Mouse (Mus musculus) CH12.LX (cell line): ENCODE results near the gene Csmd2. TPM values are rescaled to one million over a fixed set of nuclear protein-coding genes. Genes with fewer than 3 reads are reported as not detected.

ENCODE experiments used
- DNase-seq: peaks from one replicate; pipeline ENCODE4 v3.0.0-alpha.2; 2013; ENCODE audit errors: extremely low read depth
- H3K27ac ChIP-seq: 2 replicates; pipeline ENCODE4 v1.5.1; 2012; ENCODE audit warnings: low read depth, mild to moderate bottlenecking, control low read depth, moderate library complexity; ENCODE audit not compliant: insufficient read depth
- H3K27me3 ChIP-seq: replicated peaks from 2 replicates; pipeline ENCODE3; 2012; ENCODE audit warnings: inconsistent platforms
- H3K36me3 ChIP-seq, 2 experiments: replicated peaks in 1 of 2; 2 replicates each; pipeline versions ENCODE3 to v1.6.1; 2012; ENCODE audit warnings: inconsistent platforms in 1 of 2, low read length in 1 of 2, mild to moderate bottlenecking in 1 of 2, mixed read lengths in 1 of 2, moderate library complexity in 1 of 2; ENCODE audit not compliant: control insufficient read depth in 1 of 2, insufficient read depth in 1 of 2
- H3K4me1 ChIP-seq, 2 experiments: 2 replicates each; pipeline ENCODE4 v1.6.1; 2012; ENCODE audit warnings: inconsistent platforms in 1 of 2, moderate library complexity in 1 of 2; ENCODE audit not compliant: insufficient read depth in 2 of 2, control insufficient read depth in 1 of 2
- H3K4me2 ChIP-seq: 2 replicates; pipeline ENCODE4 v1.6.1; 2012; ENCODE audit warnings: low read depth, mild to moderate bottlenecking, control low read depth; ENCODE audit not compliant: poor library complexity, insufficient read depth, severe bottlenecking
- H3K4me3 ChIP-seq, 3 experiments: fragments of 150-350 bp in 1 of 3; sonication (generic) in 1 of 3; replicated peaks in 1 of 3; 2 replicates each; pipeline versions ENCODE3 to v1.5.1; 2011 to 2012; ENCODE audit warnings: low read depth in 2 of 3, low read length in 2 of 3, mild to moderate bottlenecking in 2 of 3, moderate library complexity in 2 of 3, control low read depth in 1 of 3, improper control_type of control experiment in 1 of 3, inconsistent platforms in 1 of 3, mixed read lengths in 1 of 3; ENCODE audit not compliant: poor library complexity in 1 of 3
- H3K79me2 ChIP-seq: replicated peaks from 2 replicates; pipeline ENCODE4 v1.6.1; 2012; ENCODE audit warnings: mild to moderate bottlenecking, moderate library complexity; ENCODE audit not compliant: control insufficient read depth, poor library complexity, insufficient read depth, severe bottlenecking; ENCODE audit errors: extremely low read depth
- H3K9ac ChIP-seq: 2 replicates; pipeline ENCODE4 v1.6.1; 2012; ENCODE audit warnings: low read depth, mild to moderate bottlenecking, control low read depth, moderate library complexity; ENCODE audit not compliant: insufficient read depth
- H3K9me3 ChIP-seq: replicated peaks from 2 replicates; pipeline ENCODE3; 2012; ENCODE audit warnings: low read length, inconsistent platforms, mixed read lengths
- CTCF ChIP-seq, 2 experiments: IDR thresholded peaks in 1 of 2; conservative IDR thresholded peaks in 1 of 2; 2 replicates each; pipeline ENCODE4 v1.5.1; 2011 to 2012; ENCODE audit warnings: low read depth in 2 of 2, low read length in 2 of 2, improper control_type of control experiment in 1 of 2, inconsistent platforms in 1 of 2, mild to moderate bottlenecking in 1 of 2, moderate library complexity in 1 of 2
- ELF1 ChIP-seq: IDR thresholded peaks from 2 replicates; pipeline ENCODE4 v1.6.1; 2014; ENCODE audit warnings: low read depth, mild to moderate bottlenecking, inconsistent platforms, low read length, improper control_type of control experiment
- ETS1 ChIP-seq: conservative IDR thresholded peaks from 2 replicates; pipeline ENCODE4 v1.6.1; 2012; ENCODE audit warnings: low read depth, mild to moderate bottlenecking, inconsistent platforms, low read length, improper control_type of control experiment, moderate library complexity
- GABPA ChIP-seq: IDR thresholded peaks from 2 replicates; pipeline ENCODE4 v1.6.1; 2012; ENCODE audit warnings: low read depth, low read length, improper control_type of control experiment, inconsistent platforms; ENCODE audit not compliant: insufficient replicate concordance
- HCFC1 ChIP-seq: IDR thresholded peaks from 2 replicates; pipeline ENCODE4 v1.6.1; 2012; ENCODE audit warnings: low read depth, mild to moderate bottlenecking, inconsistent platforms, low read length, improper control_type of control experiment
- IRF4 ChIP-seq: IDR thresholded peaks from 2 replicates; pipeline ENCODE4 v1.6.1; 2014; ENCODE audit warnings: low read depth, mild to moderate bottlenecking, inconsistent platforms, low read length, improper control_type of control experiment
- KAT2A ChIP-seq: IDR thresholded peaks from 2 replicates; pipeline ENCODE4 v1.6.1; 2012; ENCODE audit warnings: low read length, improper control_type of control experiment, inconsistent platforms; ENCODE audit not compliant: insufficient replicate concordance
- MAX ChIP-seq: IDR thresholded peaks from 2 replicates; pipeline ENCODE4 v1.6.1; 2011; ENCODE audit warnings: low read length, improper control_type of control experiment
- MXI1 ChIP-seq: IDR thresholded peaks from 2 replicates; pipeline ENCODE4 v1.6.1; 2011; ENCODE audit warnings: mild to moderate bottlenecking, low read depth, low read length, improper control_type of control experiment
- PAX5 ChIP-seq: IDR thresholded peaks from 2 replicates; pipeline ENCODE4 v1.6.1; 2012; ENCODE audit warnings: low read length, inconsistent platforms, mixed read lengths
- POLR2A ChIP-seq: IDR thresholded peaks from 2 replicates; pipeline ENCODE4 v1.6.1; 2011; ENCODE audit warnings: low read depth, mild to moderate bottlenecking, improper control_type of control experiment, low read length
- RAD21 ChIP-seq: IDR thresholded peaks from 2 replicates; pipeline ENCODE4 v1.6.1; 2011; ENCODE audit warnings: low read depth, mild to moderate bottlenecking, low read length, improper control_type of control experiment, moderate library complexity
- RCOR1 ChIP-seq: conservative IDR thresholded peaks from 2 replicates; pipeline ENCODE4 v1.6.1; 2012; ENCODE audit warnings: low read depth, mild to moderate bottlenecking, inconsistent platforms, low read length, improper control_type of control experiment
- USF2 ChIP-seq: conservative IDR thresholded peaks from 2 replicates; pipeline ENCODE4 v1.6.1; 2011; ENCODE audit warnings: low read depth, low read length, improper control_type of control experiment
- ZC3H11A ChIP-seq: IDR thresholded peaks from 2 replicates; pipeline ENCODE4 v1.6.1; 2012; ENCODE audit warnings: low read depth, mild to moderate bottlenecking, inconsistent platforms, low read length, improper control_type of control experiment
- ZKSCAN1 ChIP-seq: IDR thresholded peaks from 2 replicates; pipeline ENCODE4 v1.6.1; 2012; ENCODE audit warnings: low read depth, inconsistent platforms, low read length, improper control_type of control experiment, borderline replicate concordance
- ZMIZ1 ChIP-seq: IDR thresholded peaks from 2 replicates; pipeline ENCODE4 v1.6.1; 2012; ENCODE audit warnings: low read depth, mild to moderate bottlenecking, inconsistent platforms, low read length, improper control_type of control experiment
- ZNF384 ChIP-seq: IDR thresholded peaks from 2 replicates; pipeline ENCODE4 v1.6.1; 2012; ENCODE audit warnings: low read depth, low read length, improper control_type of control experiment, inconsistent platforms
- dilution Hi-C: fragments of 300-500 bp; cut with MboI; formaldehyde crosslinking; loops from 2 replicates; pipeline ENCODE4 v1.14.3; 2020; ENCODE audit warnings: low sequenced_read_pairs; ENCODE audit not compliant: extremely low pct_unique_long_range_greater_than_20kb, extremely low pct_ligation_motif_present
- in situ Hi-C: fragments of 300-500 bp; cut with MboI; formaldehyde crosslinking; loops from 3 replicates; pipeline ENCODE4 v1.14.3; 2019; ENCODE audit warnings: low sequenced_read_pairs, low pct_ligation_motif_present, low pct_unique_long_range_greater_than_20kb, mixed read lengths
- polyA plus RNA-seq: library from polyadenylated mRNA; unstranded; fragments of >175 nt; gene quantifications from 2 replicates; pipeline ENCODE4 v1.2.1, GENCODE M21; 2012; ENCODE audit warnings: low read depth; ENCODE audit not compliant: insufficient read length
- total RNA-seq, 2 experiments: library from RNA; depleted of rRNA; stranded (reverse); fragments of 300-350 nt in 1 of 2; fragments of >200 nt in 1 of 2; gene quantifications; 2 replicates each; pipeline ENCODE4 v1.2.3; 2012 to 2014

The Csmd2 gene
- total and polyA plus RNA-seq, 3 experiments: 0.08 to 0.80 TPM; not detected in 1

DNA sequence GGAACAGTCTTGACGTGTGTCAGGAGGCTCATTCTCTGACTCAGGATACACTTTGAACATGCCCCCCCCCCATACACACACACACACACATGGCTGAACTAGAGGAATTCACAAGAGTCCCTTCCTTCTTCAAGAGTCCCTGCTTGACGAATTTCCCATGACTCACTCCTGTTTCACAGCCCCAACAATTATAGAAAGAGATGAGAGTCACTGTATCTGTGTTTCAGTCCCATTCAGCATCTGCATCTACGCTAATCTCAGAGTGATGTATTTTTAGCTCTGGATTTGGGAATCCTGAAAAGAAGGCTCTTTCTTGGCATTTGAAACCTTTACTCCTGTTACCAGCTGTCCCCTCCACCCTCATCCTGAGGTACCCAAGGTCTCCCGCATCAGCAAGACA is 406.2 kb downstream of the Csmd2 start:
- no peak overlapping the region for H3K9ac ChIP-seq
- TF ChIP-seq POLR2A: no peak
- TF ChIP-seq CTCF (conservative IDR thresholded peaks at IDR 0.05 in 1 of 2, IDR thresholded peaks at IDR 0.05 in 1 of 2; ENCODE audit: low read depth in 2 of 2, low read length in 2 of 2): no peak
- TF ChIP-seq IRF4: no peak
- no peak for TF ChIP-seq ZNF384
- no peak for TF ChIP-seq GABPA
- no peak for TF ChIP-seq ETS1
- TF ChIP-seq MXI1: no peak
- TF ChIP-seq ZC3H11A: no peak
- no peak for TF ChIP-seq MAX
- no peak for TF ChIP-seq KAT2A
- TF ChIP-seq RAD21: no peak
- TF ChIP-seq PAX5: no peak
- no peak for TF ChIP-seq ELF1
- TF ChIP-seq ZMIZ1: no peak
- no peak for TF ChIP-seq RCOR1
- dilution Hi-C loops (no loop called here), in situ Hi-C loops (no loop called here)
- peaks cover 4% of the 10 kb centered on the region for H3K27me3 ChIP-seq
- H3K4me2 ChIP-seq: no peak overlapping the region
- no peak overlapping the region for H3K4me3 ChIP-seq
- no peak overlapping the region for H3K27ac ChIP-seq
- no peaks in the 10 kb centered on the region for H3K36me3 ChIP-seq
- no peaks in the 10 kb centered on the region for H3K79me2 ChIP-seq
- peaks cover 35% of the 10 kb centered on the region for H3K9me3 ChIP-seq
- DNase-seq: no peak
- H3K4me1 ChIP-seq: no peaks in the 10 kb centered on the region

GRCm38 (mm10) chr4:128396616-128397015 is 409.0 kb downstream of the Csmd2 start:
- DNase-seq: no peak
- H3K9ac ChIP-seq: no peak overlapping the region
- H3K4me3 ChIP-seq: no peak overlapping the region
- no peak for TF ChIP-seq USF2
- no peak for TF ChIP-seq HCFC1
- no peak for TF ChIP-seq ZMIZ1
- TF ChIP-seq ZKSCAN1: no peak
- H3K27me3 ChIP-seq: peaks cover 2% of the 10 kb centered on the region
- H3K79me2 ChIP-seq: no peaks in the 10 kb centered on the region
- no peaks in the 10 kb centered on the region for H3K36me3 ChIP-seq
- H3K4me1 ChIP-seq: no peaks in the 10 kb centered on the region
- peaks cover 29% of the 10 kb centered on the region for H3K9me3 ChIP-seq
- no peak overlapping the region for H3K27ac ChIP-seq
- in situ Hi-C loops: no loop called here
- no peak overlapping the region for H3K4me2 ChIP-seq
- dilution Hi-C loops: no loop called here
